Mouse (Mus musculus) left cerebral cortex, postnatal 36 days (tissue): ENCODE data around the gene Tubd1. TPM values are rescaled to one million over a fixed set of nuclear protein-coding genes. Genes with fewer than 3 reads are reported as not detected.

Experiments
- DNase-seq, 2 experiments: peaks; one replicate each; pipeline ENCODE4 v3.0.0; 2021 to 2022; ENCODE audit warnings: low spot score in 2 of 2, mixed read lengths in 1 of 2
- intact Hi-C: fragments of 180-260 bp; cut with DNase I; formaldehyde crosslinking; loops from one replicate; pipeline ENCODE4 v1.15.1; 2025
- total RNA-seq, 2 experiments: library from RNA; stranded (reverse); gene quantifications; 2 replicates each; pipeline ENCODE4 v1.2.3; 2021

Tubd1 gene
- total RNA-seq, 2 experiments from 2014 or later = 5.3 to 6.1 TPM

DNA sequence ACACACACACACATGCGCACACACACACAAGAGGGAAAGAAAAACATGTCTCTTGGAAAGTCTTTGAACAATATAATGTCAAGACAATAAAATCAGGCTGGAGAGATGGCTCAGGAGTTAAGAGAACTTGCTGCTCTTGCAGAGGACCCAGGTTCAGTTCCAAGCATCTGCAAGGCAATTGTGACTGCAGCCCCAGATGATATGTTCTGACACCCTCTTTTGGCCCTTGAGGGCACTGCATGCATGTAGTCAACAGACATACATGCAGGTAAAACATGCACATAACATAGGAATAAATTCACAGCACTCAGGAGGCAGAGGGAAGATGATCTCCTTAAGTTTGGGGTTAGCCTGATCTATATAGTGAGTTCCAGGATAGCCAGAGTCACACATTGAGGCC lies 2.6 kb downstream of the Tubd1 start:
- no peak for DNase-seq
- intact Hi-C loops = no loop called here

DNA sequence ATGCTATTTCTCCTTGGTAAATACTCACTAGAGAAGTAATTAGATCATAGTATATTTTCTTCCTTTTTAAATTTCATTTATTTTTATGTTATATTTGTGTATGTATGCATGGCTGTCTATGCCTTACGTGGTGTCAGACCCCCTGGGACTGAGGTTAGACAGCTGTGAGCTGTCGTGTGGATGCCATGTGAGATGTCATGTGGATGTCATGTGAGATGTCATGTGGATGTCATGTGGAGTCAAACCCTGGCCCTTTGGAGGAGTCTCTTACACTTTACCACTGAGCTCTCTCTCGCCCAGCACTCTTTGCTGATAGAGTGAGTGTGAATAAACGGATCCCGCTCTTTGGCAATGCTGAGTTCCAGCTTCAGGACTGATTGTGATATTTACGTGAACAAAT lies 8.7 kb downstream of the Tubd1 start:
- no peak for DNase-seq
- intact Hi-C loops = no loop called here

DNA sequence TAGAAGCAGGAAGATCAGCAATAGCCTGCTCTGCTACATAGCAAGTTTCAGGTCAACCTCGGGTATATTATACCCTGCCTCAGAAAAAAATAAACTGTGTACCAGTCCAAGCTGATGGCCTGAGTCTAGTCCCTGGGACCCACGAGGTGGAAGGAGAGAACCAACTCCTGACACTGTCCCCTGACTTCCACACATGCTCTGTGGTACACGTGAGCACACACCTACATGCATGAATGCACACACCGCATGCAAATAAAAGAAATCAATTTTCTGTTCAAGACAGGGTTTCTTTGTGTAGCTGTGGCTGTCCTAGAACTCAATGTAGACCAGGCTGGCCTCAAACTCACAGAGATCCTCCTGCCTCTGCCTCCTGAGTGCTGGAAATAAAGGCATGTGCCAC lies 13.5 kb downstream of the Tubd1 start:
- DNase-seq = no peak
- intact Hi-C loops = no loop called here

DNA sequence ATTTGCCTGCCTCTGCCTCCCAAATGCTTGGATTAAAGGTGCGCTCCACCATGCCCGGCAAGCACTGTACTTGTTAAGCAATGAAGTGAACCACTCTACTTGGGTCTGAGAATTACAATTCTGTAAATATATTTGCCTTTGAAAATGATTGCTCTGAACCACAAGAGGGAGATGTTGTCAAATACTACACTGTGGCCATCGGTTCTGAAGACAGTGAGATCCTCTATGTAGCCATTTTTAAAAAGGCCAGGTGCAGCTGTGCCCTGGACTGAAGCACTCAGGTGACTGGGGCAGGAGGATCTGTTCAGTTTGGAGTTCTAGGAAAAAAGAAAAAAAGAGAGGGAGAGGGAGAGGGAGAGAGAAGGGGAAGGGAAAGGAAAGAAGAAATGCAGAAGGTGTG lies 23.6 kb downstream of the Tubd1 start:
- DNase-seq = no peak
- intact Hi-C loops = loop anchor here (1.0 kb wide), 1 partner anchor 88 kb away; no protein-coding TSS in a partner anchor

DNA sequence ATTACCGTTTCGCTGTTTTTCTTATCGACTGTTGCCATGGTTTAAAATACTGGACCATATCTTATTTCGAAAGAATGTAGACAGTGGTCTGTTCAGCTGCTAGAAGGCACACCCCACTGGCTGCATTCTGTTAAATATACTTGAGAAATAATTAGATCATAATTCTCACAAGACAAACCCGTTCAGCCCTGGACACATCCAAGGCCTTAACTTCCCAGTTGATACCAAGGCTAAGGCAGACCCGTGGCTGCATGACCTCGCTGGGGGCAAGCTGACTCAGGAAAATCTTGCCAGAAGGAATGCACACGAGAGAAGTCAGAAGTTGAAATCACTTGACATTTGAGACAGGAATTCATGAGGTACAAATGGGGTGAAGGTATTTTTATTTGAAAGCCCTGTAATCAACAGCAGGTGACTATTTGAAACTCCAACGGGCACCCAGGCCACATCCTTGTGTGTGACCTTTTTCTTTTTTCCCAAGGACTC lies 25.5 kb downstream of the Tubd1 start:
- intact Hi-C loops = loop anchor here (2.0 to 10.0 kb wide), 2 partner anchors 82 to 444 kb away; no protein-coding TSS in a partner anchor

DNA sequence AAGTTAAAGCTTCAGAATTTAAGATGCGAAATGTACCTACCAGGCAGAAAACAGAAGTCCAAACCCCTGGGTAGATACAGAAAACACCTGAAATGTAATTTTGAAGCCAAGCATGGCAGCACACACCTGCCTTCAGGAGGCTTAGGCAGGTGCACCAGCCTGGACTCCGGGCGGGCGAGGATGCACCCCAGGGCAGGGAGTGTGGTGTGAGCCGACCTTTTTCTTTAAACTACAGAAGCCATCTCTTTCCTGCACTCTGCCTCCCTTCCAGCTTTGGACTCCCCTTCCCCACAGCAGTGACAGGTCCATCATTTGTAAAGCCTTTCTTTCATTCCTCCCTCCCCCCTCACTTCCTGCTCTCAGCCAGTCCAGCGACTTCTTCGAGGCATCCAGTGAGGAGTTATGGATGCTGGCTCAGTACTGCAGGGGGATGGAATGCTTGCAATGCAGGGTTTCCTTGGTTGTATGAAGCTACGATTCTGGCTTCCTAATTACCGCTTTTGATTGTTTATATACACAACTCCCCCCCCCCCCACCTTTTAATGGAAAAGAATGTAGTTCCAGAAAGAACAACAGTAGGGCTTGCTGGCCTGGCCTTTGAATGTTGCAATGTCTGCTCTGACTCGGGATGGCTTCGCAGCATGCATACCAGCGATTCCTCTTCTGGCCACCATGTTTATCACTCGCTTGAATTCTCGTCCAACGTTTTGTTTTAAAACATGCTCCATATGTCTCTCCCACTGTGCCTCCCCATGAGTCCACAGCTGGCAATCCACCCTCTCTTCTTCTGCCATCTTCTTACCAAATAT lies 26.5 kb downstream of the Tubd1 start:
- no peak for DNase-seq
- intact Hi-C loops = loop anchor here (2.0 to 10.0 kb wide), 2 partner anchors 82 to 444 kb away; no protein-coding TSS in a partner anchor

More for the DNA sequence above, 25.5 kb downstream of the Tubd1 start:
- no peak for DNase-seq

DNA sequence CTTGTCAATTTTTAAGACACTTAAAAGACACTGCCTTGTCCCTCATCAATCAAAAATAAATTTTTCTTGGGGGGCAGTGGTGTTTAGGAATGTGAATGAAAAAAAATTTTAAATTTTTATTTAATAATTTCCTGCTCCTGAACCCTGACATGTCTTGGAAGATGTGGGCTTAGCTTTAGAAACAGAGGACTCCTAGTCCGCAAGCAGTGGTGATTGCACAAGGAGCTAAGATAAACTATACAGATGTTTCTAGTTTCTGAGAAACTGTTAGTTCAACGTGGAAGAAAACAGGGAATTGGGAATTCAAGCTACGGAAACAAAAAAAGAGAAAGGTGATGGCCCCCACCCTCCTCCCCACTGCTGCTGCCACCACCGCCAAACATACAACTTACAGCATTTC lies 27.1 kb downstream of the Tubd1 start:
- intact Hi-C loops = loop anchor here (2.0 to 10.0 kb wide), 2 partner anchors 81 to 443 kb away; no protein-coding TSS in a partner anchor
- DNase-seq = no peak

DNA sequence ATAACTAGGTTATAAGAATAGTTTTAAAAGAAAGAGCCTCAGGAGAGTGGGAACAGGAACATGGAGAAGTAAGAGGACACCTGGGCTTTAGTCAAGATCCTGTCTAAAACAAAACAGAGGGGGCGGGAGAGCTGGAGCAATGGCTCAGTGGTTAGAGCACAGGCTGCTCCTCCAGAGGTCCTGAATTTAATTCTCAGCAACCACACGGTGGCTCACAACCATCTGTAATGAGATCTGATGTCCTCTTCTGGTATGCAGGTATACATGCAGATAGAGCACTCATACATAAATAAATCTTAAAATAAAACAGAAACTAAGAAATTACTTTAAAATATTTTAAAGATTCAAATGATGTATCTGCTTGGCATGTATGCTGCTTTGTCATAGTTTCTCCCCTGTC lies 27.8 kb downstream of the Tubd1 start:
- no peak for DNase-seq
- intact Hi-C loops = loop anchor here (10.0 kb wide), 1 partner anchor 442 kb away; no protein-coding TSS in a partner anchor

DNA sequence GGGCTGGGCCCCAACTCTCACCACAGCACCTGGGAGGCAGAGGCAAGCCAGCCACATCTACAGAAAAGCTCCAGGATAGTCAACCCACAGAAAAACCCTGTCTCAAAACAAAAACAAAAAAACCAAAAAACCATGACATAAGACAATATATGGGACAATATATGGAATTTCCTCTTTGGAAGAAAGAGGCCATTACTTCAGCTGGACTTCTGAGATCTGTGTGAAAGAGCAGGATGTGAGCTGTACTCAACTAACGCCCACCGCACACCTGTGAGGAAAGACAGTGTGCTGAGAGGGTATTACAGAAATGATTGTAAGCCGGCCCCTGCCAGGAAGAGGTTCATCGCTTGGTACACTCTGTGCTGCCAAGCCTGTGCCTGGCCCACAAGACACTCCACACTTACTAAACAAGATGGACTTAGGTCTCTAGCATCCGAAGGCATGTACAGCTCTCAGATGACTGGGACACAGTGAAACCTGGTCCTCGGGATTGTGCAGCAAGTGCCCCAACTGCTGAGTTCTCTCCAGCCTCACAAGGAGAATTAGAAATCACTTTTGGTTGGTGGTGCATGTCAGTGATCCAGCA lies 28.9 kb downstream of the Tubd1 start:
- intact Hi-C loops = loop anchor here (10.0 kb wide), 1 partner anchor 441 kb away; no protein-coding TSS in a partner anchor

DNA sequence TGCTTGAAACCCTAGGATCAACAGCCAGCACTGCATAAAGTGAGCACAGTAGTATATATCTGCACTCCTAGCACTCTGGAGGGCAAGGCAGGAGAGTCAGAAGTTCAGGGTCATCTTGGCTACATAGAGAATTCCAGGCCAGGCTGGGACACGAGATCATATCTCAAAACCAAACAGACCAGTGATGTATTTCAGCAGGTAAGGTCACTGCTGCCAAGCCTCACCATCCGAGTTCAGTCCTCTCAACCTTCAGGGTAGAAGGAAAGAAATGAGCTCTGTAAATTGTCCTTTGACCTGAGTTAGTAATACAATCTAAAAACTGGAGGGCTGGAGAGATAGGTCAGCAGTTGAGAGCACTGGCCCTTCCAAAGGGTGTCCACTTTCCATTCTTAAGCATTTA lies 29.6 kb downstream of the Tubd1 start:
- intact Hi-C loops = loop anchor here (10.0 kb wide), 1 partner anchor 440 kb away; no protein-coding TSS in a partner anchor
- no peak for DNase-seq

More for the DNA sequence above, 28.9 kb downstream of the Tubd1 start:
- no peak for DNase-seq

DNA sequence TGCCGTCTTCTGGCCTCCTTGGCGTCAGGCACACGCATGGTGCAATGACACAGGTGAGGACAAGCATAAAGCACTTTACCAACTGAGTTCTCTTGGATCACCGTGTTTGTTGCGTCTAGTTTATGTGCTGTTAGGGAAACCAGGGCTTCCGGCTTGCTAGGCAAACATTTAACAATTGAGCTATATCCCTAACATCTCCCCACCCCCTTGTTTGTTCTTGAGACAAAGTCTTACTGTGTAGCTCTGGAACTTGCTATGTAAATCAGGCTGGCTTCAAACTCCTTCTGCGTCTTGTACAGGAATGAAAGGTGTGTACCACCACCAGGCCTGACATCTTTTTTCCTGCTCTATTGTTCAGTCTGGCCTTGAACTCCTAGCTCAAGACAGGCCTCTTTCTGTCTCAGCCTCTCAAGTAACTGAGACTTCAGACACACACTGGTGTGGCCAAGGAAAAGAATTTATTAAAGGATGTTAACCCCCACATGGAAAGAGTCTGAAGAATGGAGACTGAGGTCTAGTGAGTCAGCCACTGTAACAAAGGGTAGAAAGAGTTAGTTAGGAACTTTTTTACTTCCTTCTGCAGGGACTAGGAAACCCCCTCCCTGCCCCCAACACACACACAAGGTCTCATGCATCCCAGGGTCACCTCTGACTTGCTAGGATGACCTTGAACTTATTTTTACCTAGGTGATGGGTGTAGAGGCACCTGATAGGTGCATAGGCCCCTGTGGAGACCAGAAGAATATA lies 31.0 kb downstream of the Tubd1 start:
- no peak for DNase-seq
- intact Hi-C loops = loop anchor here (10.0 kb wide), 1 partner anchor 439 kb away; no protein-coding TSS in a partner anchor

DNA sequence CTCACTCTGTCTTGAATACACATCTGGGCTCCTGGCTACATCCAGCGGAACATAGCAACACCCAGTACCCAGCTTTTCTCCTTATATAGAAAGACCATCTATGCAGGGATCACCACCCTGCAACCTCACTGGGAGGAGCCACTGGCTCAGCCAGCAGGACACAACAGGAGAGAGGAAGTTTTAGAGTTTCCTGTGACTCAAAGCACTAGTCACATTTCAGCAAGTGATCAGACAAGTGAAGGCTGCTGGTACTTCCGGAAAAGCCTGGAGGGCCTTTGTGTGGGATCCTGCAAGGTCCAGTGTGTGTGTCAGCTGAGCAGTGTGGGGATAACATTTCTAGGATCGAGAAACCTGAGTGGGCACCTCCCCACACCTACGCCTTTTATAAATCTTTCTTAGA lies 32.4 kb downstream of the Tubd1 start:
- intact Hi-C loops = loop anchor here (10.0 kb wide), 1 partner anchor 438 kb away; no protein-coding TSS in a partner anchor
- no peak for DNase-seq

DNA sequence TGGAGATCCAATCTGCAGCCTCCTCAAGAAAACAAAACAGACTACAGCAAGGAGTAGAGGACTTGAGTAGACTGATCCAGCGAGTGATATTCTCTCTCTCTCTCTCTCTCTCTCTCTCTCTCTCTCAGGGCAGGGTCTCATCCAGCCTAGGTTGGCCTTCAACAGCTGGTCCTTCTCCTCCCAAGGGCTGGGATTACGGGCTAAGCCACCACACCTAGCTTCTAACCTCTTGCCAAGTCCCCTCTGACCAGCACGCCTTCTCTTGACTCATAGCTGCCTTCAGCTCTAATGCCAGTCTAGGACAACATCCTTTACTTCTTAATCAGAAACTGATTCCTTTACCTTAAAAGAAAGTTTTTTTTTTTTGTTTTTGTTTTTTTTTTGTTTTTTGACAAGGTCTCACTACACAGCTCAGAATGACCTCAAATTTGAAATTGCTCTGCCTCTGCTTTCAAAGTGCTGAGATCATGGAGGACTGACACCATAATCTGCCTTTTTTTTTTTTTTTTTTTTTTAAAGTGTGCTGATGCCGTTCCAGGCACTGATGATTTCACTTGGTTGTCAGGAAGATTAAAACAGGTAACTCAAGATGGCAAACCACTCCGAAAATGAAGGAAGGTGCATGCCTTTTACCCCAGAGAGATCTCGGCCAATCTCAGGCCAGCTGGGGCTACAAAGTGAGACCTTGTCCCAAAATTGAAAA lies 33.5 kb downstream of the Tubd1 start:
- intact Hi-C loops = loop anchor here (10.0 kb wide), 1 partner anchor 437 kb away; no protein-coding TSS in a partner anchor
- no peak for DNase-seq

DNA sequence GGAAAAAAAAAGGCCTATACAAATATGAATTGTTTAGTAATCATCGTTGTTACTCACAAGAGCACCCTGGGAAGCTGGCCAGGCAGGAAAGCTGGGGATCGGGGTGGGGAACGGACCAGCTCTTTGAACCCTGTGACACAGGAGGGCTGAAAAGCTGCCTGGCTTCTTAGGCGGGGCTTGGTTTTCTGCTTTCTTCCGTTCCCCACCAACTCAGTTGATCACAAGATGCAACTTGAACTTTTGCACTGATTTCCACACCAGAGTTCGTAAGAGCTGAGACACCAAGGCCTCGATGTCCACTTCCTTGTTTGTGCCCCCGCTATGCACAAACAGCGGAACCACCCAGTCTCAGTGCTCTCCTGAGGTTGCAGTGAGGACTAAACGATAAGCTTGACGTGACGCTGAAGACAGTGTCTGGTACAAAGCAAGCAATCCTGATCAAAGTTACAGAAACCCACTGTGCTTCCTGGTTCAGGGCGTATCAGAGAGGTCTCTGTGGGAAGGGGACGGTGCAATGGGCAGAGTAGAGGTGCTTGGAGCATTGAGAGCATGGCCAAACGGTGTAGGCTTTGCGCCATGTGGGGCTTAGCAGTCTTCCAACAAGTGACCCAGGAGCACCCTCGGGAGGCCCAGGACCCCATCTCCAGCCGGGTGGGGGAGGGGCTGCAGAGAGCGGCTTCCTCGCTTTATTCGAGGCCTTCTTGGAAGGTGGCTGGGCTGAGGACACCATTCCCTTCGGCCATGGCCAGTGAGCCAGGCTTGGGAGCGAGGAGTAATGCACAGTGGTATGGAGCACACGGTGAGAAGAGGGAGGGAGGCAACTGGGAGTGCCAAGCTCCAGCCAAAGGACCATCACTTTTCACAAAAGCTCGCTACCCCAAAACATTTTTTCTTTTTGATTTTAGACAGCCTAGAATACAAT lies 34.3 kb downstream of the Tubd1 start:
- no peak for DNase-seq
- intact Hi-C loops = loop anchor here (10.0 kb wide), 1 partner anchor 436 kb away; no protein-coding TSS in a partner anchor

DNA sequence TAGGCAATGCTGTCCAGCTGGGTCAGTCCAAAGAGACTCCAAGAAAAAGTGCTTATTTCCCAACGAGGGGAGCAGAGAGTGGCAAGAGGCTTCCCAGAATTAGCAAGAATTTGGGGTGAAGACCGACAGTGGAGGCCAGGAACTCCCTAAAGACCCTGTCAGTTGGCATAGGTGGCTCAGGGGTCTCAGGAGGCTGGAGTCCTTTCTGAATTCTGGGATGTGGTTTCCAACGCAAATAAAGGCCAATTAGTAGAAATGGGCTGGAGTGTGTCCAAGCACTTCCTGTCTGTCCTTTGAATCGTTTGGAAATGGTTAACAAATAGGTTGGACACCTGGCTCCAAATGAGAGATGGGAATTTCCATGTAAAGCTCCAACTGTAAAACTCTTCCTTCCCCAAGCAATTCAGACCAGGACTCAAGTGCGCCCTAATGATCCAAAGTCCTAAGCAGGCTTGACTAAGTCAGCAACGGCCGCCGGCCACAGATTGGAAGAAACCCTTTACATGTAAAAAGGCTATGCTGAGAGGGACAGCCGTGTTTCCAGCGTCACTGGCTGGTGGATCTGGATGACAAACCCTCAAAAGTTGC lies 35.0 kb downstream of the Tubd1 start:
- DNase-seq = no peak
- intact Hi-C loops = loop anchor here (10.0 kb wide), 1 partner anchor 435 kb away; no protein-coding TSS in a partner anchor

DNA sequence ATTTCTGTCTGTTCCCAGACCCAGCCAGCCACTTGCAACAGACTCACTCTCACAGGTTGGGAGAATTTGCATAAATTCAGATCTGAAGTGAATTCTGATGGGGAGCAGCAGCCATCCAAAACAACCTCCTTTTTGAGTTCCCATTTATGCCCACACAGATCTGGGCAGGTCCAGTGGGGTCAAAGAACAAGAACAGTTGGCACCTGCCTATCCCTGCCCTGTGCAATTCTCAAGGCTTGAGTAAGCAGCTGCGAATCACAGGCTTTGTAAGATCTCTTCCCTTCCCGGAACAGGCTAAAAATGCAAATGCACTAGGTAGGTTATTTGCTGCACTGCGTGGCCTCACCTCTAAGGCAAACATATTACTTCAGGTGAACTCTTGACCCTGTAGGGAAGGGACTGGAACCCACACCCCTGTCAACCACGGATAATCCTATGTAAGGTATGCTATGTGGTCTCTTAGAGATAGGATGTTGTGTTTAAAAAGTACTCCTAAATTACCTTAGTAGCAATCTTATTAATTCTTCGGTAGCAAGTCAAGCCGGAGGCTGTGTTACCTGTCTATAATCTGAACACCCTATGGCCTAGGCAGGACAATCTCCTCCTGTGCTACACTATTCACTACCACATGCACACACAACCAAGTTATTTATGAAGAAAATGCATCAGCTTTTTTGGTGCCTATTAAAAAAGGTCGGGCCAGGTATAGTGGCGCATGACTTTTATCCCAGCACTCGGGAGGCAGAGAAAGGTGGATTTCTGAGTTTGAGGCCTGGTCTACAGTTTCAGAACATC lies 35.7 kb downstream of the Tubd1 start:
- DNase-seq = no peak
- intact Hi-C loops = no loop called here

DNA sequence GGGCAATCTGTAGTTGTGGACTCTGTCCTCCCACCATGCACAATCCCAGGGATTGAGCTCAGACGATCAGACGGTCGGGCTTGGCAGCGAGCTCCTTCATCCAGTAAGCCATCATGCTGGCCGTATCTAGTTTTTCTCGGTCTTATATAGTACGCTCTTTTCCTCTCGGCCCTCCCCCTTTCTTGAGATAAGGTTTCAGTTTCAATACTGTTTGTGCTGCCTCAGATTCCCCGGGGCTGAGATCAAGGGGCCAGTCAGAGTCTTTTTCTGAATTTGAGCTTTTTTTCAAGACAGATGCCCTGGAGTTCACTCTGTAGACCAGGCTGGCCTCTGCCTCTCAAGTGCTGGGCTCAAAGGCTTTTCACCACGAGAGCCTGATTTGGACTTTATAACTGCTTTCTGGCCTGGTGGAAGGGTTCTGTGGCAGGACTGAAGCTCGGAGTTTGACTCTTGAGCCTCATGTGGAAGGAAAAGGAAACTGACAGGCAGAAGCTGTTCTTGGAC lies 36.5 kb downstream of the Tubd1 start:
- intact Hi-C loops = no loop called here

More for the DNA sequence above, 36.5 kb downstream of the Tubd1 start:
- no peak for DNase-seq
